Mouse (Mus musculus): Measurements from ENCODE around the gene Them5. TPM values are rescaled to one million over a fixed set of nuclear protein-coding genes. Genes with fewer than 3 reads are reported as not detected.
A peak's percentile ranks its signal among the peaks of the same experiment; 100 is the strongest.

The Them5 gene
- polyA plus RNA-seq, 1 experiment from 2014 or later = not detected

- no peak overlapping the region for H3K27ac ChIP-seq
- 0 out of 2 replicates have a peak, but pooled peaks cover 5% of the 10 kb centered on the region for H3K27me3 ChIP-seq (replicated peaks)
- H3K4me2 ChIP-seq (replicated peaks) = peak overlapping the region; percentile 42
- 4% methylated on average over 10 of the region's 10 CpGs for WGBS
- H3K9me3 ChIP-seq = no peaks in the 10 kb centered on the region
- H3K36me3 ChIP-seq = no peaks in the 10 kb centered on the region
- H3K4me1 ChIP-seq = peaks cover 19% of the 10 kb centered on the region
- H3K9ac ChIP-seq = no peak overlapping the region
- H3K4me3 ChIP-seq = no peak overlapping the region
- ATAC-seq (ENCODE audit: low FRiP score, low read depth) = peak; percentile 57
These were observed 31.2 kb downstream of the Them5 start for GRCm38 (mm10) chr3:94373090-94373489.

GRCm38 (mm10) chr3:94373597-94374011 lies 31.7 kb downstream of the Them5 start:
- H3K9me3 ChIP-seq = no peaks in the 10 kb centered on the region
- WGBS = 1% methylated on average over 5 of the region's 5 CpGs
- no peaks in the 10 kb centered on the region for H3K36me3 ChIP-seq
- H3K4me1 ChIP-seq = peaks cover 19% of the 10 kb centered on the region
- peak; percentile 17; the same call in 1 of the 2 replicates for ATAC-seq (ENCODE audit: low FRiP score, low read depth)
- H3K4me3 ChIP-seq = no peak overlapping the region
- H3K27me3 ChIP-seq (replicated peaks) = 0 out of 2 replicates have a peak, but pooled peaks cover 5% of the 10 kb centered on the region
- no peak overlapping the region for H3K27ac ChIP-seq
- peak overlapping the region; percentile 42 for H3K4me2 ChIP-seq (replicated peaks)
- H3K9ac ChIP-seq = no peak overlapping the region

GRCm38 (mm10) chr3:94374636-94375035 lies 32.7 kb downstream of the Them5 start:
- ATAC-seq (ENCODE audit: low FRiP score, low read depth) = no peak
- H3K9me3 ChIP-seq = no peaks in the 10 kb centered on the region
- H3K36me3 ChIP-seq = no peaks in the 10 kb centered on the region
- 0 out of 2 replicates have a peak, but pooled peaks cover 5% of the 10 kb centered on the region for H3K27me3 ChIP-seq (replicated peaks)
- H3K4me3 ChIP-seq = no peak overlapping the region
- H3K27ac ChIP-seq = no peak overlapping the region
- H3K4me2 ChIP-seq (replicated peaks) = no peak overlapping the region
- H3K4me1 ChIP-seq = peaks cover 19% of the 10 kb centered on the region
- H3K9ac ChIP-seq = no peak overlapping the region

GRCm38 (mm10) chr3:94375146-94375545 lies 33.2 kb downstream of the Them5 start:
- Histone ChIP-seq H3K9ac (no peak overlapping the region), H3K27ac (no peak overlapping the region), H3K36me3 (no peaks in the 10 kb centered on the region), H3K4me3 (no peak overlapping the region), H3K4me1 (peaks cover 19% of the 10 kb centered on the region), H3K27me3 (replicated peaks) (0 out of 2 replicates have a peak, but pooled peaks cover 5% of the 10 kb centered on the region), H3K9me3 (no peaks in the 10 kb centered on the region), H3K4me2 (replicated peaks) (no peak overlapping the region)
- no peak for ATAC-seq (ENCODE audit: low FRiP score, low read depth)
- WGBS = 79% methylated on average over 2 of the region's 2 CpGs

- WGBS = 55% methylated on average over 5 of the region's 5 CpGs
- no peak overlapping the region for H3K27ac ChIP-seq
- no peak overlapping the region for H3K4me2 ChIP-seq (replicated peaks)
- no peak overlapping the region for H3K4me3 ChIP-seq
- 0 out of 2 replicates have a peak, but pooled peaks cover 5% of the 10 kb centered on the region for H3K27me3 ChIP-seq (replicated peaks)
- no peak overlapping the region for H3K9ac ChIP-seq
- peaks cover 19% of the 10 kb centered on the region for H3K4me1 ChIP-seq
- H3K36me3 ChIP-seq = no peaks in the 10 kb centered on the region
- H3K9me3 ChIP-seq = no peaks in the 10 kb centered on the region
- ATAC-seq (ENCODE audit: low FRiP score, low read depth) = no peak
These were observed 34.0 kb downstream of the Them5 start for GRCm38 (mm10) chr3:94375861-94376260.

- no peak for ATAC-seq (ENCODE audit: low FRiP score, low read depth)
- Histone ChIP-seq H3K4me1 (peaks cover 14% of the 10 kb centered on the region), H3K9ac (no peak overlapping the region), H3K27ac (no peak overlapping the region), H3K27me3 (replicated peaks) (0 out of 2 replicates have a peak, but pooled peaks cover 5% of the 10 kb centered on the region), H3K4me3 (no peak overlapping the region), H3K4me2 (replicated peaks) (no peak overlapping the region), H3K36me3 (no peaks in the 10 kb centered on the region), H3K9me3 (no peaks in the 10 kb centered on the region)
- 19% methylated on average over 13 of the region's 13 CpGs for WGBS
These were observed 35.4 kb downstream of the Them5 start for GRCm38 (mm10) chr3:94377028-94377923.

GRCm38 (mm10) chr3:94379831-94380510 lies 38.1 kb downstream of the Them5 start:
- Histone ChIP-seq H3K27ac (no peak overlapping the region), H3K9ac (no peak overlapping the region), H3K27me3 (replicated peaks) (no peaks in the 10 kb centered on the region), H3K4me1 (no peaks in the 10 kb centered on the region), H3K9me3 (no peaks in the 10 kb centered on the region), H3K4me2 (replicated peaks) (no peak overlapping the region), H3K36me3 (no peaks in the 10 kb centered on the region), H3K4me3 (no peak overlapping the region)
- ATAC-seq (ENCODE audit: low FRiP score, low read depth) = no peak
- WGBS = 31% methylated on average over 9 of the region's 9 CpGs

- no peaks in the 10 kb centered on the region for H3K36me3 ChIP-seq
- H3K4me1 ChIP-seq = no peaks in the 10 kb centered on the region
- no peak overlapping the region for H3K4me3 ChIP-seq
- no peak overlapping the region for H3K9ac ChIP-seq
- WGBS = 79% methylated on average over 5 of the region's 5 CpGs
- no peak for ATAC-seq (ENCODE audit: low FRiP score, low read depth)
- H3K27ac ChIP-seq = no peak overlapping the region
- H3K27me3 ChIP-seq (replicated peaks) = no peaks in the 10 kb centered on the region
- H3K9me3 ChIP-seq = no peaks in the 10 kb centered on the region
- no peak overlapping the region for H3K4me2 ChIP-seq (replicated peaks)
These were observed 40.4 kb downstream of the Them5 start for GRCm38 (mm10) chr3:94382308-94382707.

GRCm38 (mm10) chr3:94383476-94383875 lies 41.6 kb downstream of the Them5 start:
- no peak overlapping the region for H3K4me3 ChIP-seq
- no peak for ATAC-seq (ENCODE audit: low FRiP score, low read depth)
- no peak overlapping the region for H3K27ac ChIP-seq
- H3K4me2 ChIP-seq (replicated peaks) = no peak overlapping the region
- H3K4me1 ChIP-seq = no peaks in the 10 kb centered on the region
- WGBS = 65% methylated on average over 3 of the region's 3 CpGs
- H3K9ac ChIP-seq = no peak overlapping the region
- no peaks in the 10 kb centered on the region for H3K36me3 ChIP-seq
- no peaks in the 10 kb centered on the region for H3K27me3 ChIP-seq (replicated peaks)
- no peaks in the 10 kb centered on the region for H3K9me3 ChIP-seq

- Histone ChIP-seq H3K27me3 (replicated peaks) (no peaks in the 10 kb centered on the region), H3K9ac (no peak overlapping the region), H3K36me3 (no peaks in the 10 kb centered on the region), H3K27ac (no peak overlapping the region), H3K4me3 (no peak overlapping the region), H3K4me2 (replicated peaks) (no peak overlapping the region), H3K9me3 (no peaks in the 10 kb centered on the region), H3K4me1 (no peaks in the 10 kb centered on the region)
- no peak for ATAC-seq (ENCODE audit: low FRiP score, low read depth)
- WGBS = 47% methylated on average over 4 of the region's 4 CpGs
These were observed 44.8 kb downstream of the Them5 start for GRCm38 (mm10) chr3:94386671-94387070.

GRCm38 (mm10) chr3:94387391-94387790 lies 45.5 kb downstream of the Them5 start:
- H3K4me3 ChIP-seq = no peak overlapping the region
- 92% methylated on average over 10 of the region's 10 CpGs for WGBS
- no peak overlapping the region for H3K4me2 ChIP-seq (replicated peaks)
- H3K4me1 ChIP-seq = no peaks in the 10 kb centered on the region
- no peaks in the 10 kb centered on the region for H3K36me3 ChIP-seq
- H3K9ac ChIP-seq = no peak overlapping the region
- no peak overlapping the region for H3K27ac ChIP-seq
- no peaks in the 10 kb centered on the region for H3K9me3 ChIP-seq
- no peak for ATAC-seq (ENCODE audit: low FRiP score, low read depth)
- H3K27me3 ChIP-seq (replicated peaks) = no peaks in the 10 kb centered on the region

GRCm38 (mm10) chr3:94388047-94388446 lies 46.1 kb downstream of the Them5 start:
- no peaks in the 10 kb centered on the region for H3K27me3 ChIP-seq (replicated peaks)
- H3K36me3 ChIP-seq = no peaks in the 10 kb centered on the region
- no peak overlapping the region for H3K4me2 ChIP-seq (replicated peaks)
- no peak overlapping the region for H3K27ac ChIP-seq
- no peak overlapping the region for H3K4me3 ChIP-seq
- 83% methylated on average over 5 of the region's 5 CpGs for WGBS
- H3K9ac ChIP-seq = no peak overlapping the region
- H3K9me3 ChIP-seq = no peaks in the 10 kb centered on the region
- ATAC-seq (ENCODE audit: low FRiP score, low read depth) = no peak
- no peaks in the 10 kb centered on the region for H3K4me1 ChIP-seq

Data from neural tube, embryonic 12.5 days (tissue).